Mouse (Mus musculus) testis, adult 2 months (tissue): ENCODE measurements around the gene Vmn2r10. TPM values are rescaled to one million over a fixed set of nuclear protein-coding genes. Genes with fewer than 3 reads are reported as not detected.
"Not testable (repeated sequence)": the region's sequence is repeated elsewhere in the genome, so short reads cannot be mapped to it uniquely, and the experiment has no call there.

ENCODE experiments used
- H3K27ac ChIP-seq: fragments of 200-500 bp; 2 replicates; pipeline ENCODE4 v1.5.1; 2012; ENCODE audit warnings: low read depth, low read length; ENCODE audit not compliant: control insufficient read depth, insufficient read depth
- H3K27me3 ChIP-seq: fragments of 200-500 bp; 2 replicates; pipeline ENCODE4 v1.6.1; 2012; ENCODE audit warnings: mild to moderate bottlenecking, low read length, moderate library complexity; ENCODE audit not compliant: control insufficient read depth, insufficient read depth
- H3K36me3 ChIP-seq: fragments of 200-500 bp; 2 replicates; pipeline ENCODE4 v1.6.1; 2012; ENCODE audit warnings: mild to moderate bottlenecking, low read length; ENCODE audit not compliant: control insufficient read depth, insufficient read depth
- H3K4me1 ChIP-seq: fragments of 200-500 bp; 2 replicates; pipeline ENCODE4 v1.6.1; 2012; ENCODE audit warnings: low read length; ENCODE audit not compliant: control insufficient read depth, insufficient read depth
- H3K4me3 ChIP-seq: fragments of 200-500 bp; 2 replicates; pipeline ENCODE4 v1.5.1; 2012; ENCODE audit warnings: low read depth, mild to moderate bottlenecking, low read length, moderate library complexity, mixed read lengths; ENCODE audit not compliant: control insufficient read depth
- CTCF ChIP-seq: fragments of 200-500 bp; IDR thresholded peaks from 2 replicates; pipeline ENCODE4 v1.5.1; 2012; ENCODE audit warnings: low read depth, mild to moderate bottlenecking, inconsistent platforms, low read length, moderate library complexity; ENCODE audit not compliant: control insufficient read depth, insufficient read depth, insufficient replicate concordance
- POLR2A ChIP-seq: fragments of 200-500 bp; IDR thresholded peaks from 2 replicates; pipeline ENCODE4 v1.6.1; 2012; ENCODE audit warnings: low read depth, mild to moderate bottlenecking, inconsistent platforms, low read length, moderate library complexity; ENCODE audit not compliant: control insufficient read depth
- polyA plus RNA-seq: library from polyadenylated mRNA; depleted of rRNA; stranded (reverse); fragments of >200 nt; gene quantifications from 2 replicates; pipeline ENCODE4 v1.2.3, GENCODE M21; 2012; rRNA removed

Gene Vmn2r10
- not detected in 2 replicates for polyA plus RNA-seq

GRCm38 (mm10) chr5:109006427-109006826 lies at the start of gene Vmn2r10:
Gene Vmn2r10 (minus strand): TSS chr5:109006527.
- H3K36me3 ChIP-seq, H3K27ac ChIP-seq, H3K4me1 ChIP-seq, H3K4me3 ChIP-seq, H3K27me3 ChIP-seq: not testable (repeated sequence)

DNA sequence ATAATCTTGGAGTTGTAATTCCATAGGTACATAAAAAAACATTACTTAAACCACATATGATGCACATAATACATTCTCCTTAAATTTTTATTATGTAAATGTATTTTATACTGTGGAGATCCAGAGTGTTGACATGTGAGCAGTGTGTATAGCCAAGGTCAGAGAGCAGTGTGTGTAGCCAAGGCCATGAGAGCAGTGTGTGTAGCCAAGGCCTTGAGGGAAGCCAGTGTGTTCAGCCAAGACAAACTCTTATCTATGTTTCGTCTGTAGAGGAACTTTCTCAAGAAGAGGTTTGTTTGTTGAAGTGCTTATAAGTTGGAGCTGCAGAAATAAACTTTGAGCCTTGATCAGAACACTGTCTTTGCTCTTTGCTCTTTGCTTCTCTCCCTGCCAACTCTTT lies 49.0 kb upstream of the Vmn2r10 start:
- Histone ChIP-seq H3K36me3 (no peaks in the 10 kb centered on the region), H3K4me1 (no peaks in the 10 kb centered on the region), H3K27me3 (no peaks in the 10 kb centered on the region), H3K27ac (peak overlapping the region; percentile 74), H3K4me3 (peak overlapping the region; percentile 53)
- no peak for TF ChIP-seq POLR2A
- TF ChIP-seq CTCF, result no peak

DNA sequence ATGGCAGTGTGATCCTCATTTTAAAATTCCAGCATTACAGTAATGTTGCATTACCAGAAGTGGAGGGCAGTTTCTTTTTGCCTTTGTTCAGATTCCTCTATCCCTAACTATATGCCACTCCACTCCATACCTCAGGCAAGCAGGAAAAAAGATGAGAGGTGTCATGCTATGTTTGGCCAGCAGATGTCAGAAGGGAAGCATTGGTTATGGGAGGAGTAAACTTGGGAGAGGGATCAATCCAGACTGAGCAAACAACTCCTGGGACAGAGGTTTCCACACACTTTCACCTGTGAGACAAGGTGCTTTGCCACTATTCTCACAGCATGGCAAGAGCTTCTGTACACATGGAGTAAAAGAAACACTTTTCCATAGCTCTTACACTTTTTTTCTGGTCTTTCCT lies 26.3 kb upstream of the Vmn2r10 start:
- no peaks in the 10 kb centered on the region for H3K4me1 ChIP-seq
- H3K27me3 ChIP-seq, result no peaks in the 10 kb centered on the region
- no peak overlapping the region for H3K27ac ChIP-seq
- H3K4me3 ChIP-seq, result no peak overlapping the region
- TF ChIP-seq POLR2A (no peak), CTCF (no peak)
- no peaks in the 10 kb centered on the region for H3K36me3 ChIP-seq

DNA sequence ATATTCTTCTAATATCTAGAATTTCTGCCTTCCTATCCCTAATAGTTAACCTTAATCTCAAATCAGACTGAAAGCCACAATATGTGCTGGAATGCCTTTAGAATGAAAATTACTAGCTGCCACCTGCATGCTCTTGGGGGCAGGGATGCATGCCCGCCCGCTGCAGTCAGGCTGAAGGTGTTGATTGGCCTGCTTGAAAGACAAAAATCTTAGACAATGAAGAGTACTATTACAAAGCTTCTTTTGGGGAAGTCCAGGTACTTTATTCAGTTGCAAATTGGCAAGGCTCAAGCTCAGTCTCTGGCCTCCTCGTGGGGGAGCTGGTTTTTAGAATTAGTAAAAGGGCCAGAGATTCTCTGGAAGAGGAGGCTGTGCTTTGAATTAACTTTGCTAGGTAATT lies 17.4 kb downstream of the Vmn2r10 start:
- Histone ChIP-seq H3K36me3 (no peaks in the 10 kb centered on the region), H3K27ac (no peak overlapping the region), H3K4me3 (no peak overlapping the region), H3K27me3 (no peaks in the 10 kb centered on the region), H3K4me1 (no peaks in the 10 kb centered on the region)
- TF ChIP-seq CTCF (no peak), POLR2A (no peak)

Other genes with a start within 250 kb of the Vmn2r10 start
- gene Rnf212, start 231.5 kb downstream of the Vmn2r10 start, polyA plus RNA-seq, result 11.6 and 16.4 TPM in 2 replicates
- not detected in 2 replicates for gene Tmed11, start 211.2 kb downstream of the Vmn2r10 start, polyA plus RNA-seq
- gene Vmn2r8, start 197.7 kb downstream of the Vmn2r10 start, polyA plus RNA-seq, result 0.01 TPM in 1 of 2 replicates, not detected in the other
- not detected in 2 replicates for gene Vmn2r9, start 153.9 kb downstream of the Vmn2r10 start, polyA plus RNA-seq
- not detected in 2 replicates for gene Vmn2r11, start 53.0 kb upstream of the Vmn2r10 start, polyA plus RNA-seq
- not detected in 2 replicates for gene Vmn2r12, start 91.4 kb upstream of the Vmn2r10 start, polyA plus RNA-seq
- gene Vmn2r13, start 185.7 kb upstream of the Vmn2r10 start, polyA plus RNA-seq, result not detected in 2 replicates
- not detected in 2 replicates for gene Vmn2r14, start 218.2 kb upstream of the Vmn2r10 start, polyA plus RNA-seq